Mouse (Mus musculus): ENCODE results near the gene Spata2.
A peak's percentile ranks its signal among the peaks of the same experiment; 100 is the strongest.

Spata2 gene

DNA sequence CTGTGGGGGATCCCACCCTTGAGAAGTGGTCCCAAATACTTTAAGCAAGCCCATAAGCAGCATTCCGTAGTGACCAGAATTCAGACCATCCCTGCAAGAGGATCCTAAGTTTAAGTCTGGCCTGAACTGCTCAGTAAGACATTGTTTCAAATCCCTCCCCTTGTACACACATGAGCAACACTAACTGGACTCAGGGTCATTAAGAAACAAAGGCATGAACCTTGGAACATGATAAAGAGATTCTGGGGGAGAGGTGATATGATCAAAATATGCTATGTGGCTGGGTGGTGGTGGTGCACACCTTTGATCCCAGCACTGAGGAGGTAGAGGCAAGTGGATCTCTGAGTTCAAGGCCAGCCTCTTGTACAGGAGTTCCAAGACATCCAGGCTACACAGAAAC is 13.2 kb downstream of the Spata2 start:
- DNase-seq, result no peak

DNA sequence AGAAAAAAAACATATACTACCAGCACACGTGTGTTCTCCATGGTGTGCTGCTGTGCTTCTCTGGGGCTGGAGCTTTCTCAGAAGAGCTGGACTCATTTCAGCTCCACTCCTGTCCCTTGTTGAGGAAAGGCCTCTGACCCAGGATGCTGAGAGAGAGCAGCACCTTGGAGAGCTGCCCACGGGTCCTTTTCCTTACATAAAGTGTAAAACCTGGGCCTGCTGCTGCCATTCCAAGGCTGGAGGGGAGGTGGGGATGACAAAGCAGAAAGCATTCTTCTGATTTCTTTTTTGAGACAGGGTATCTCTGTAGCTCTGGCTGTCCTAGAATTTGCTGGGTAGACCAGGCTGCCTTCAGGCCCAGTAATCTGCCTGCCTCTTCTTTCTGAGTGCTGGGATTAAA is 14.6 kb downstream of the Spata2 start:
- no peak for DNase-seq

DNA sequence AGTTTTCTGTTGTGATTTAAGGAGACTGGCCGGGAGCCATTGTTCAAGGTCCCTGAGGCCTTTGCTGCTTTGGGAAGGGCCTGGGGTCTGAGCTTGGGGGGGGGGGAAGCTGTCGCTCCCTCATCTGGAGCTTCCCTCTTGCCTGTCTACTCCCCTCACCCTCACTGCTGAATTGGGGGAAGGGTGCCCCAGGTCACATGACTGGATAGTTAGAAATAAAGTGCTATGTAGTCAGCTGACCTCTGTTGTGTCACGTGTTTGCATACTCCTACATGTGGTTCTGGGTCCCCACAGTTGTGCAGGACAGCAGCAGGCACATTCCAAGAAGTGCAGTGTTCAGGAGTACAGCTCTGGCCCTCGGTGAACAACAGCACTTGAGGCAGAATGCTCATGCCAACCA is 15.9 kb downstream of the Spata2 start:
- DNase-seq, result no peak

DNA sequence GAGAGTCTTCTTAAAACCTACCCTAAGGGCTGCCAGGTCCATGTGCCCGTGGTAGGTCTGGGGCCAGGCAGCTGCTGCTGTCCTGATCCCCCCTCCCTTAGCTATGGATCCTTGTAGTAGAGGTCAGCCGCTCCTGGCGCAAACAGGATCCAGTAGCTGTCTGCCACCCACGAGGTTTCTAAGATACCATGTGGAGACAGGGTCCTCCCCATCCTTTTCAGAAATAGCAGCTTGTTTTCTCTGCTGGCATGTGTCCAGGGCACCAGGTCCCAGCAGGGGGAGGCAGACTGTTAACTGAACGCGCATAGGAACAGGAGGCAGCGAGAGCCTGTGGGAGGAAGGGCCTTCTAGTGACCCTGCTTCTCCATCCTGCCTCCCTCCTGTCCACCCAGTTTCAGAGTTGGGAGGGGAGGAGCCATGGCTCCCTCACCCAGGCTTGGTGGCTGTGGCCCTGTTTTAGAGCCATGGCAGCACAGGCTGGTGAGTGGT is 16.4 kb downstream of the Spata2 start:
- DNase-seq, result no peak

DNA sequence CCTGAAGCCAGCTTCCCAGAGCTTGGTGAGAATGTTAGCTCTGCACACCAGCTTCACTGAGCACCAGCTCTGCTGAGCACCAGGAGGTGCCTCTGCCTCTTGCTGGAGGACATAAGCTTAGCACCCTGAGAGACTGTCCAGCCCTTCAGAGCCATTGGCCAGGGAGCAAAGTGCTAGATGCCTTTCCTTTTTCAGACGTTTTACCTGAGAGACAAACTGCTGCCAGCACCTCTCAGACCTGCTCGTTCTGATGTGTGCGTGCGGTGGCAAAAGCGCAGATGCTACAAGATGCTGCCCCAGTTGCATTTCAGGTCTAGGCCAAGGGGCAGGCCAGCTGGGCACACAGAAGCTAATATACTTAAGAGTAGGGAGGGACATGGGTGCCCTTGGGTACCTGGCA is 17.1 kb downstream of the Spata2 start:
- no peak for DNase-seq

DNA sequence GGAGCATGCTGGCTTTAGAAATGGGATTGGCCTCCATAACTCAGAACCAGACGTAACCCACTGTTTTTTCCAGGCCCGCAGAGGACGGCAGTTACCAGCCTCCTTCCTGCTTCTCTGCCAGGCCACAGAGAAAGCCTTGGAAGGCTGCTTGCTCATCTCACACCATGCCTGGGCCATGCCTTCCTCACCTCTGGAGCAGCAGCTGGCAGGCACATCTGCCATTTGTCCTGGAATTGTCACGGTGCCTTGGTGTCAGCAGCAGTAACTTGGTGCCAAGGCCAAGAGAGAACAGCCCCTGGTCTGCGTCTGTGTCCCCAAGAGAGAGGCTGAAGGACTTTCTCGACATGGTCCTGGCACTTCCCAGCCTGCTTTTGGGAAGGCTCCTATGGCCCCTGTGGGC is 18.5 kb downstream of the Spata2 start:
- DNase-seq, result no peak

DNA sequence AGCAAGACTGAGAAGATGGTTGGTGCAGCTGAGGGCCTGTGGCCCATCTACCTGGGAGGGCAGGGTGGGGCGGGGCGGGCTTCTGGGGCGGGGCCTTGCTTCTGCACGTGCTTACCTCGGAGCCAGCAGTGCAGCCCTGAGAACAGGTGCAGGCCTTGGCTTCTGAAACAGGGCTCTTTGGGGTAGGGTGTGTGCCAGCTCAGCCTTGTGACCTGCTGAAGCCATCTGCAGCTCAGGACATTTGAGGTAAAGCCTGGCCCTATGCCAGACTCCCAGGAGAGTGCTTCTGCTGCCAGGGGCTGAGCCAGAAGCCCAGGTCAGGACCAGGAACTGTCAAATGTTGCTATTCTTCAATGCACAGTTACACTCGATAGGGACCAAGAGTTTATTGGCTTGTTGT is 21.1 kb downstream of the Spata2 start:
- no peak for DNase-seq

DNA sequence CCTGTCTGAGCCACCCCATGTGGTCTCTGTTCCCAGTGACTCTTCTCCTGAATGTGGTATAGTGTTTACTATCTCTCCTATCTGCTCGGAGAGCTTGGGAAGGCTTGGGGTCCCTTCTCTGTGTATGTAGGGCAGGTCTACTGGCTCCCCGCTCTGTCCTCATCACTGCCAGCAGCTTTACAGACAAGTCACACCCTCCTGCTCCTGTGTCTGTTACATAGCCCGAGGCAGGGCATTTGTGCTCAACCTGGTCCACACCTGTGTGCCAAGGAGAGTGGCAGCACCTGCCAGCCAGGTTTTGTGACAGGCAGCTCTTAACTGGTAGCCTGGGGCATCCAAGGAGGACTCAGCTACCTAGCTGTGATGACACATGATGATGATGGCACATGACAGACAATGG is 22.1 kb downstream of the Spata2 start:
- no peak for DNase-seq

DNA sequence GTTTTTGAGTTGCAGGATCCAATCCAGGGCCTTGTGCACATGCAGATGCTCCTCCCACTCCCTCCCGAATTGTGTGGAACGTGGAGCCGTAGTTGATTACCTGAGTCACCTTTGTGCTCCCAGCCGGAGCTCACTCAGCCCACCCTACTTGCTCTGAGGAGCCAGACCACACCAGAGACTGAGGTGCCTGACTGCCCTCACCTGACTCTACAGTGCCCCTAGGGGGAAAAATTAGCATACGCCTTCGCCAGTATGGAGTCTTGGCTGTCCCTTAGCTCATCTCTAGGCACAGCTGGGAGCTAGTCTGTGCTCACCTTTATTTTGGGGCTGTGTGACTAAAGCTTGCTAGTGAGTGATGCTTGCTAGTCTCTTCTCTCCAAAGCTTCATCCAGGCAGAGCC is 24.2 kb downstream of the Spata2 start:
- DNase-seq, result no peak

DNA sequence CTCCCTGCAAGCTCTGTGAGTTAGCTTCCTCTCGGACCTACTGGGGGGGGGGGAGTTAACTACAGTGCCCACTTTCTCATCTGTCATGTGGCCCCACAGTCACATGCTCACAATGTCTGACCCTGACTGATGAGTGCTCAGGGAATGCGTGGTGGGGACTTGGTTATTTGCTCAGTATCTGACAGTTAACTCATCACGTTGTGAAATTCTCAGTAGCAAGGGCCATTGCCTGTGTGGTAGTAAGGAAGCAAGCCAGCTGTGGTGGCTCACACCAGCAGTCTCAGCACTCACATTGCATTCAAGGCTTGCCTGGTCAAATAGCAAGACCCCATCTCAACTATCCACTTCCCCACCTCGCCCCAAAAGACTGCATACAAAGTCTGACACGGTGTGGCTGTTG is 25.5 kb downstream of the Spata2 start:
- no peak for DNase-seq

DNA sequence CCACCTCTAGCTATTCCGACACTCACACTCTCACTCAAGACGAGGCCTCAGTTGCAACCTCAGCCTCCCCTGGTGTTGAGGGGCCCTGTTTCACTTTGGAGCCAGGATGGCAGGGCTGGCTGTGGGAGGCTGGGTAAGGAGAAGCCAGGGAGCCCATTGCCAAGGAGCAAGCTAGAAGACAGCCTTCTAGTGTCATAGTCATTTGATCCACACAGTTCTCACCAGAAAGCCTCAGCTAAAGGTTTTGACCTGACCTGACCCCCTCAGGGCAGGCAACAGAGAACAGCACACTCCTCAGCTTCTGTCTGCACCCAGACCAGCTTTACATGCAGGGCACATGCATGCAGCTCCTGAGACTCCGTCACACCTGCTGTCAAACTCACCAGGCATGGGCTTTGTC is 26.7 kb downstream of the Spata2 start:
- no peak for DNase-seq

DNA sequence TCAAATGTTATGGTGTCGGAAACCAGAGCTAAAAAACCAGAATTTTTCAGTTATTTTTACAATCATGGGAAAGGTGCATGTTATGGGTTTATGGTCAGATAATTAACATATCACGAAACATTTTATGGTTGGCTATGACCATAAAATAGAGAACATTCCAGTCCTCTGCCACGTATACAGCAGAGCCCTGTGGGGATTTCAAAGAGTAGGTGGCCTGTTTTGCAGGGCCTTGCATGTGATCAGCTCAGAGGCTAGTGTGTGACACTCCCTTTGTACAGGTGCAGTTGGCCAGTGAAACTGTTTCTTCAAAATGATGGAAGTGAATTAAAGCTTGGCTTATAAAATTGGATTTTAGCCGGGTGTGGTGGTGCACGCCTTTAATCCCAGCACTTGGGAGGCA is 28.9 kb downstream of the Spata2 start:
- no peak for DNase-seq

DNA sequence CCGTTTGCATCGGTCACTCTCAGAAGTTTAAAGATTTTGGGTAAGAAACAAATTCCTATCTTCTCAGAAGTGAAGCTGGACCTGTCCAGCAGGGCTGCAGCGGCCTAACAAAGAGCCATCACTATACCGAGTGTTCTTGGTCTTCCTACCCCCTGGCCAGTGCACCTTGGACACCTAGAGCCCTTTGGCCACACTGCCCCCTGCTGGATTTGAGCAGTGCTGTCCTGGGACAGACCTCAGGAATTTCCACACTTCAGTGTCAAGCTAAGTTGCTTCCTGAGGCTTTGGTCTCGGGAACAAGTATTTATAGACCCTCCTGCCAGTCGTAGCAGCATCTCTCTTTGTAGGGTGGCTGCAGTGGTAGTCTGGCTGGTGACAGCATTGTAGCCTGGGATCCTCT is 29.7 kb downstream of the Spata2 start:
- peak; percentile 69 for DNase-seq

DNA sequence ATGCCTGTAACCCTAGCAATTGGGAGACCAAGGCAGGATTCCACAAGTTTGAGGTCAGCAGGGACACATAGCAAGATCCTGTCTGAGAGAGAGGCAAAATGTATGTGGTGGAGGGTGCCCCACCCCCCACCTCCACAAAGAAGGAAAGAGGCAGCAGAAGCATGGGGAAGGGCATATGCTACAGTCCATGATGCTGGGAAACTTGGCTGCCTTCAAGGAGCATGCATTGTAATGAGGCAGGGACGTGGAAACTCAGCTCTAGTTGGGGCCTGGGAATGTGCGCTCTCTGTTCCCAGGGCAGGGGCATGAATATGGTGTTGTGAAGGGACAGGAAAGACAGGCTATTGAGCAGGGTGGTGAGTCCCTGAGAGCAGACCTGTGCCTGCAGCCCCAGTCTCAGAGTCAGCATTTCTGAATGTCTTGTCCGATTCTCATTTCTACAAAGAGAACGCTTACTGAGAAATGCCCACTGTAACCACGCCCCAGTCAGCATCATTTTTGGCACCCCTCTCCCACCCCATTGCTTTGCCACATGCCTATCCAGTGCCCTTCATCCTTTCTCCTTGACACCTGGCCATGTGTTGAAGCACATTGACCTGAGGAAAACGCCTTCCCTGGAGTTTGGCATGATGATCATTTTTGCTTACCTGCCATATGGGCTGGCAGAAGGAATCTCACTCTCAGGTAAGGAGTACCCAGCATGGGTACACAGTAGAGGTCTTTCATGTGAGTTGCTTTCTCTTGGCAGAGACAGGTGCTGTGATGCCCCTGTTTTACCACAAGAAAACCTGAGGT is 33.4 kb downstream of the Spata2 start:
- no peak for DNase-seq

DNA sequence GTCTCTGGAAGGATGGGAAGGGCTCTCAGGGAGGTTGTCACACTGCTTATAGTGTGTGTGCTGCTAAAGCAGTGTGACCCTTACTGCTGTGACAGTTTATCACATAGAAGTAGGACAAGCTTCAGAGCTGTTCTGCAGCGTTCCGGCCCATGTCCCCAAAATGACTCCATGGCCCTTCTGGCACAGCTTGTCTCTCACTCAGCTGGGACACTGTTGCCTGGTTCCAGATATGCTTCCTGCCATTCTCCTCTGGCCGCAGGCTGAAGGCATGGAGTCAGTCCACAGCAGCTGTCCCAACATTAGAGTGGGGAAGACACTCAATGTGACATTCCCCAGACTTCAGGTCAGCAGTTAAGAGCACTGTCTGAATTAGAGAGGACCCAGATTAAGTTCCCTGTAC is 34.1 kb downstream of the Spata2 start:
- no peak for DNase-seq

DNA sequence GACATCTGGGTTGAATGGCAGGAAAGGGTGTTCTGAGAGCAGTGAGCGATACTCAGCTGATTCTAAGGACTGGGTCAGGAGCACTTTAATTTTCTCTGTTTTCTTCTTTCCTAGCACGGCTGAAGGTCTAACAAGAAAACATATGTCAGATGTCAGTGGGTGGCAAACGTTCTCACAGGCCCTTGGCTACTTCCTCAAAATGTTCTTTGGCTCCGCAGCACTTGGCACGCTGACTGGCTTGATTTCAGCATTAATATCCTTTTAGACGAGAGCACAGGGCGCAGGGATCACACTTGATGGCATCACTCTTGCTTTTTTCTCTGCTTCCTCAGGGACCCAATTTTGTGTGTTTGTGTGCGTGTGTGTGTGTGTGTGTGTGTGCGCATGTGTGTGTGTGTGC is 35.5 kb downstream of the Spata2 start:
- no peak for DNase-seq

DNA sequence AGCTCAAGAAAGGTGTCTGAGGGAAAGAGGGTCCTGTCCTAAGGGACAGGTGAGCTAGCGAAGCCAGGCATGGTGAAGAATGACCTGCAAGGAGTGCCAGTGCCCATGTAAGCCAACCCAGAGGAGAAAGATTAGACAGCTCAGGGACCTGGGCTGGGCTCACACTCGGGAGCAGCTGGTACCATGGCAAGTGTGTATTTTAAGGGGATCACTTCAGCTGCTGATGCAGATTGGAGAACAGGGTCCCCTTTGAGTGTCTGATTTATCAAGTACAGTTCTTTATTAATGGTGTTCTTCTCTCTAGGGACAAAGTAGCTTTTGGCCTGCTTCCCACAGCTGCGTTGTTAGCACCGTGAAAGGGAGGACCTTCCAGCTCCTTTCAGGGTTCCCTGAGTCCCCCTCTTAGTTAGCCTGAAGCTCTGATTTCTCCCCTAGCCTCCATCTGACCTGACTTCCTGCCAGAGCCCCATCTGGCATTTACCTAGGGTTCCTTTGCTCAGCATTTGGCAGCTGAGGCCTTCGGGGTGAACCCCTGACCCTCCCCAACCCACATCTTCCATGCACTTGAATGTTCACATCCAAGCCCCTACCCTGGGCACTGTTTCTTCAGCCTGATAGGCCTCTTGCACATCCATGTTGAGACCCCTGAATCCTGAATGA is 36.2 kb downstream of the Spata2 start:
- DNase-seq, result no peak

DNA sequence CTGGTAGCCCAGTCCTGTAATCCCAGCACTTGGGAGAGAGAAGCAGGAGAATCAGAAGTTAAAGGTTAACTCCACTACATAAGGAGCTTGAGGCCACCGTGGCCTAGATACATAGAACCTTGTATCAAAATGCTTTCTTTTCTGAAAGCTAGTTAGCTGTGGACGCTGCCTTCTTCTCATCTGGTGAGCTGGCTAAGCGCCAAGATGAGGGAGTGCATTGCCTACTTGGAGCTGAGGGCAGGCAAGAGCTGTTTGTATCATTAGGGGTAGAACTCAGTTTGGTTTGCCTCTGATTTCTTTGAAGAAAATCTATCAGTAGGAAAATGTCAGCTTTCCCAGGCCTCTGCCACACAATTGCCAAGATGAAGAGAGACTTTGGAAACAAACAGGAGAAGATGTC is 38.9 kb downstream of the Spata2 start:
- no peak for DNase-seq

DNA sequence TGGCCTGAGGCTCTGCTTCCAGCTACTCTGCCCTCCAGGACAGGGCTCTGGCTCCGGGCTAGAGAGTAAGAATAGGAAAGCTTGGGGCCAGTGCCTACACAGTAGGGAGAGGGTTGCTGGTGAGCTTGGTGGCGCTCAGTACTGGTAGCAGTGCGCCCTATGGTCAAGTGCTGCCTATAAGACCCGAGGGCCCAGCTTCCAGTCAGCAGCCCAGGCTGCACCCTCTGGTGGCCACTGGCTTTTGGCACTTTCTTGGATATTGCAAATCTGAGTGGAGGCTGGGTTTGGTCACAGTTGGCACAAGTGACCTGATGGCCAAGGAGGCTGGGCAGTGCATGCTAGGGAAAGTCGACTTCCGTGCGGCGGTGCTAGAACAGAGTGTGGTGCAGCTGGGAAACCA is 42.0 kb downstream of the Spata2 start:
- peak; percentile 60 for DNase-seq

DNA sequence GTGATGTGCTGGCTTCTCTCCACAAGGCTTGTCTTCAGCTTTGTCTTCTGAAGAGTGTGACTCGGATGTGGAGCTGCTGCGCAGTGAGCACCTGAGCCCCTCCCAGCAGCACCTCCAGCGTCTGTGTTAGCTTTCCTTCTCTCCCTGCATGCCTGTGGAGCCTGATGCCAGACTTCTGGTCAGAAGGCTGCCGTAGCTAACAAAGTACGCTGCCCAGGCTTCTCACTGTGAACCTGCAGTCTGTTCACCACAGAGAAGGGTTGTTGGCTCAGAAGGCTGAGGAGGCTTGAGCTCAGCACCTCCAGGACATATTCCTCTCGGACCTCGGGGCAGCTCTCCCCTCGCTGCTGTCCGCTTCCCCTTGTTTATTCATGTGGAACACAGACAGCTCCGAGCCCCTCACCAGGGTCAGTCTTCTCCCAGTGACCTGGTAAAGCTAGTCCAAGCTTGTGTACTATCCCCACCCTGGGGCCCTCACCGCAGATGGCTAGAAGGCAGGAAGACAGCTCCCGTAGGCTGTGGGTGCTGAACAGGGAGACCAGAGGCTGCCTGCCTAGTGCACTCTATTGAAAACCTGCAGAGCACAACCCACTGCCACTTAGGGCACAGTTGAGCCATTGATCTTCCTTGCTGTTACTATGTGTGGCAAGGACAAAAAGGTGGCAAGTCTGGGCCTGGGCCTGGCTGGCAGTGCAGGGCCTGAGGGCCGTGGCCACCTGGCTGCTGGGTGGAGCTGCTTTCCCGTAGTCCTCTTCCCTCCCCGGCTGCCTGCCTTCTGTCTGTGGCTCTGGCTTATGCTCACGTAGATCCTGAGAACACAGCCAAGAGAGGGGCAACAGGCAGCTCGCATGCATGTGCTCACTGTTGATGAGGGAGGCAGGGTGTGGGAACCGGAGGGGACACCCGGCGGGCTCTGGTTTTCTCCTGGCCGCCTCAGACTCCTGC is 43.1 kb downstream of the Spata2 start:
- no peak for DNase-seq

DNA sequence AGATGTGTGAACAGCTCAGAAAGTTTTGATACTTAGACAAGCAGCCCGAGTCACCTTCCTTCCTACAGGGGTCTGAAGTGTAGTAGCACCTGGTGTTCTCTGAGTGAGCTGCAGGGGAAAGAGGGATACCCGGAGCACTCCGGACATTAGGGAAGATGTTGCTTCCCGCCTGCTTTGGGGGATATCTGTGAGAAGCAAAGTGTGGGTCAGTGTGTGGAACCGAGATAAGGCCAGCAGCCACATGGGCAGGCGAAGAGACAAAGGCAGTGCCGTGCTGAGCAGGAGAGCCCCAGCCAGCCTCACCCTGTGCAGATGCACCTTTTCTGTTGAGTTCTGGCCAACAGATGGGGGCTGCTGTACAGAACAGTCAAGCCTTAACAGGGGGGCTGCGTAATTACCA is 45.1 kb downstream of the Spata2 start:
- no peak for DNase-seq

DNA sequence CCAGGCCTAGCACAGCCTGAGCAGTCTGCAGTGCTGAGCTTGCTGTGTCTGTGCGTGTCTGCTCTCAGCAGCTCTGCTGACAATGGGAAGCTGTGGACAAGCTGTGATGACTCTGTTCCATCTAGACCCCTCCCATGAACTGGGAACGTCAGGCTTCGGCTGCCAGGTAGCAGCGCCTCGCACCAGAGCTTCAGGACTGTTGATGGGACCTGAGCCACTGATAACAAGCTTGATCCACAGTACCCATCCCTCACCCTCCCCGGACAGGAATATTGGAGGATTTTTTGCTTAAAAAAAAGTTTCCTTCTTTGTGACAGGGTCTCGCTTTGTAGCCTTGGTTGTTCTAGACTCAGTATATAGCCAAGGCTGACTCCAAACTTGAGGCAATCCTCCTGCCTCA is 45.5 kb downstream of the Spata2 start:
- DNase-seq, result no peak

DNA sequence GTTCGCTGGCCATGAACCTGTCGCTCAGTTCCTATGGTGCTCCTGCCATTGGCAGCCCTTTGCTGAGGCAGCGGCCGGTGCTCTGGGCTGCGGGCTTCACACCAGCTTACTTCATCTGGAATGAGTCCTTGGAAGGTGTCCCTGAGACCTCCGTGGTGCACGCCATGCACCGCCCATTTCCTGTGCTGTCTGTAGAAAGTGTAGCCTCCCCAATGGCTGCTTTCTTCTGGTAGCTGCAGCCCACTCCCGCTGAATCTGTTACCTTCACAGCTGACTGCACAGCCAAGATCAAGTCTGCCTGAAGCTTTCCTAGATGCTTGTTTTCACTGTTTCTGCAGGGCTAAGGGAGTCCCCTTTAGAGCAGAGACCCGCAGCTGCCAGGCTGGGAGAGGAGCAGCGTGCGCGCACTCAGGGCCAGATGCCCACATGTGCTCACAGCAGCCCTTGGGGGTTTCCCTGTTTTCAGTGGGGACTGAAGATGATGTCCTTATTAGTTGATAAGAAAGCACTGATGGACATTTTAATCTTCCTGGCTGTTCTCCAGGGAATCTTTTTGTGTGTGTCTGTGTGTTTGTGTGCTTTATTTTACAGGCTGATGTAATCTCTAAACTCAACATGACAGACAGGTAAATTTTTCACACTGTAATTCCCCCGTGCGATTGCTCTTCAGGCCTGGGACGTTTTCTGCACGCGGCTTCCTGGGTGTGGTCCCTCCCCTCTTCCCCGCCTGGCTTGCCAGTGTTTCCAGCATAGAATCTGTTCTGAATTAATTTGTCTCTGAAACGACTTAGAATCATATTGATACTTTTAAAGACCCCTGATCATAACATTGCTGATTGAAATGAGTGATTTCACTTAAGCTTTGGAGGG is 46.5 kb downstream of the Spata2 start:
- DNase-seq, result no peak
